Mouse (Mus musculus): ENCODE results near the gene Rtbdn.

Rtbdn gene

GRCm38 (mm10) chr8:84925557-84925956 is 21.2 kb upstream of the Rtbdn start:
- no peak for DNase-seq (ENCODE audit: low spot score)

GRCm38 (mm10) chr8:84927513-84927912 is 19.3 kb upstream of the Rtbdn start:
- DNase-seq (ENCODE audit: low spot score) = no peak

DNA sequence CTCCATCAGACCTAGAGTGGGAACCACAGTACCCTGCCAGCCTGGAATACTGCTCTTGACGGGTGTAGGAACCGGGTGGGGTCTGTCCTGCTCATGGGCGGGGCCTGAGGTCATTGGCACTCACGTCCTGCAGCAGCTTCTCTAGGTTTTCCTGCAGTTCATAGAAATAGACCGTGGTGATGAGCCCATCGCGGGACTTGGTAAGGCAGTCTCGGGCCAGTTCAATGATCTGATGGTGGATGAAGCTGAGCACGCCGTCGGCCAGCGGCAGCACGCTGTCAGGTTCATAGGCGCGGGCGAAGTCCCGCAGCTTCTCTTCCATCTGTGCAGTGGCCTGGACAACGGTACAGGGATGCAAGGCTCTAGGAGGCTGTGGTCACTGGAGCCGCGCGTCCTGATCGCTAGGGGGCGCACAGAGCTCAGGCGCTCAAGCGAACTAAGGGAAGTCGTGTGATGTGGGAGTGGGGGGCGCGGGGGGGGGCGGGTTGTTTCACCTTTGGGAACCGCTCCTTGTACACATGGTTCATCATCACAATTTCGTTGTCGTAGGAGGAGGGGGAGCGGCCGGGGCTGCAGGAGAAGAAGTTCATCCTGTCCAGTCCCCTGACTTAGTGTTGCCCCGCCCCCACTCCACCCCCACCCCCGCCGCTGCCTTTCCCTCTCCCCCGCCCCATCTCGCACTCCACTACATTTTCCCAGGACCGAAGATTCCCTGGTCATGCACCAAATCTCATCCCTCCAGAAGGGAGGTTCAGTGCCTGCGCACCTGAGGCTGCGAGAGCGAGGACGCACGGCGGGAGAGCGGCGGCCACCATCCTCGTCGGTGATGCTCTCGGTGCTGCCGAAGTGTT is 18.1 kb upstream of the Rtbdn start:
- peak; percentile 68 for DNase-seq (ENCODE audit: low spot score)

DNA sequence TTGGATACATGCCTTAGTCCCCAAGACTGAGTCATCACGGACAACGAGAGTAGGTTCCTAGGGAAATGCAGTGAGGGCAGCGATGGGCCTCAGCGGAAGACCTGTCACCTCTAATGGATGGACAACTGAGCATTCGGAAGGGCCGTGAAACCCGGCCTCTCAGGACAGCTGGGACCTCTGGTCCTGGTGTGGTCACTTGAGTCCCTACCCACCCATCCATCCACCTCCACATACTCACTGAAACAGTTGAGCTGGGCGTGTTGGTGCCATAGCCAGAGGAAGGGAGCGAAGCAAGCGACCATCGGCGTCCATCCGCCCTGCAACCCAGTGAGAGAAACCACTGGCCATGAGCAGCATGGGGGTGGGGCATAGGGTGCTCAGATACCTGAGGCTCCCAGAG is 16.2 kb upstream of the Rtbdn start:
- DNase-seq (ENCODE audit: low spot score) = no peak

- no peak for DNase-seq (ENCODE audit: low spot score)
Observed at GRCm38 (mm10) chr8:84933767-84934559, 12.8 kb upstream of the Rtbdn start.

DNA sequence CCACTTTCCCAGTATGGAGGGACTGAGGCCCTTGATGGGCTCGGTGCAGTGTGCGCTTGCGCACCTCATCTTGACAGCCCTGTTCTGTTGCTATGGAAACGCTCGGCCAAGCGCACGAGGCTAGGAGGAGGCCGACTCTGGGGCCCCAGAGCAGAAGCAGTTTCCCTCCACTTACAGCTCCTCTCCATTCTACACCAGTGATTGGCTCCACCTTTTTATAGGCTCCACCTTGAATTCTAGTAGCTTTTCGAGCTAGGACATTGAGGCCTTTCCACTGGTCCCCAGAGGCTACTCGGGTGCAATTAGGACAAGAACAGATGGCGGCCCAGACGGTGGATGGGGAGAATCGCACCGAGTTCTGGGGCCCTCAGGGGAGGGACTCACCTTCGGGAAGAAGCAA is 11.9 kb upstream of the Rtbdn start:
- peak; percentile 66 for DNase-seq (ENCODE audit: low spot score)

- no peak for DNase-seq (ENCODE audit: low spot score)
Observed at GRCm38 (mm10) chr8:84935489-84935888, 11.3 kb upstream of the Rtbdn start.

DNA sequence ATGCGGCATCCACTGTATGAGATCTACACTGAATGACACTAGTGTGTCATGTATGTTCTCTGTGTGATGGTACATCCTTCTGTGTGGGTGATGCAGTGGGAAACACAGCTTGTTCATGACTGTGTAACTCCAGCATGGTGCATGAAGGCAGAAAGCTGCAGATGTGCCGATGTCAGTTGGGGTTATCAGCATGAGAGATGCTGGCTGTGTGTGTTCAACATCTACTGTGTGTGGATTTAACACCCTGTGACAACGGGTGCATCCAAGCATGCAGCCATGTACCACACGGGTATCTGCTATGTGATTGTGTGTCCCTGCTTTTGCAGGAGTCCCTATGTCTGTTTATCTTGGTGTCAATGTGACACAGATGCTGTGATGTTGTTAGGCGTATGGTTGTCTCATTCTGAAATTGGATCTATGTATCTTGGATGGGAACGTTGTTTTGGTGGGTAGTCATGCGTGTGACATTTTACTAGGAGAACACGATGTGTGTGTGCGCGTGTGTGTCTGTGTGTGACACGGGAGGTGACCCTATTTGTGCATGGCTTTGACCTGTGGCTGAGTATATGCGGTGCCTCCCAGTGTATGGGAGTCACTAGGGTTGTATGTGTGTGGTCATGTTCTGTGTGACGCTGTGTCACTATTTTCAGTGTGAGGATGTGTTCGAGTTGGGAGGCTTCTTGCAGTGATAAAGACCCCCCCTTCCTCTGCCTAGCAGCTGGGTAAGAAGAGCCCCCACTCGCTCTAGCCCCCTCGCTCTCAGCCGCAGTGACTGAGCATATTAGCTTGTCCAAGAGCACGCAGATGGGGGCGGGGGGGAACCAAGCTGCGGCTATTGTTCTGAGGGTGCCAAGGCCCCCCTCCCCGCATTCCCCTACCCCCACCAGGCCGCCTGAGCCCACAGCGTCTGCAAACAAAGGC is 10.5 kb upstream of the Rtbdn start:
- no peak for DNase-seq (ENCODE audit: low spot score)

- no peak for DNase-seq (ENCODE audit: low spot score)
Observed at GRCm38 (mm10) chr8:84936962-84937546, 9.7 kb upstream of the Rtbdn start, which contains the start of gene Mast1. Gene Mast1 (minus strand): TSS chr8:84937359.

DNA sequence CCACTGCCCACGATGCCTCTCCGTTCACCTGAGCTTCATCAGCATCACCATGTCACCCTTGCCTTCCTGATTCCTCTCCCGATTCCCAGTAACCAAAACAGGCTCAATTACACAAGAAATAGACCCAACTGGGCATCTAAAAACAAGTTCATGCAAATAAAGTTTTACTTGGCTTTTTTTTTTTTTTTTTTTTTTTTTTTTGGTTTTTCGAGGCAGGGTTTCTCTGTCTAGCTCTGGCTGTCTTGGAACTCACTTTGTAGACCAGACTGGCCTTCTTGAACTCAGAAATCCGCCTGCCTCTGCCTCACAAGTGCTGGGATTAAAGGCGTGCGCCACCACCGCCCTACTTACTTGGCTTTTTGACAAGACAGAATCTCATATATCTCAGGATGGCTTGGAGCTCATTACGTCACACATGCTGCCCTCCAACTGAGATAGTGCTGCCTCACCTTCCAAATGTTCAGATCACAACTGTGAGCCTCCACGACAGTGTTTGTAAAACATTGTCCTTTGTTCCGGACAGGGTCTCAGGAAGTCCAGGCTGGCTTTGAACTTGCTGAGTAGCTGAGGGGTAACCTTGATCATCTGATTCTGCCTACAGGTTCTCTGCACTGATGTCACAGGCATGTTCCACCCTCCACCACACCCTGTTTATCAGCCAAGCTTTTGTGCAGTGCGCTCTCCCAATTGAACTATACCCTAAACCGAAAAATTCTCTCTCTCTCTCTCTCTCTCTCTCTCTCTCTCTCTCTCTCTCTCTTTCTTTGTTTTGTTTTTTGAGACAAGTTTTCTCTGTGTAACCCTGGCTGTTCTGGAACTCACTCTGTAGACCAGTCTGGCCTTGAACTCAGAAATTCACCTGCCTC is 8.9 kb upstream of the Rtbdn start:
- no peak for DNase-seq (ENCODE audit: low spot score)

DNA sequence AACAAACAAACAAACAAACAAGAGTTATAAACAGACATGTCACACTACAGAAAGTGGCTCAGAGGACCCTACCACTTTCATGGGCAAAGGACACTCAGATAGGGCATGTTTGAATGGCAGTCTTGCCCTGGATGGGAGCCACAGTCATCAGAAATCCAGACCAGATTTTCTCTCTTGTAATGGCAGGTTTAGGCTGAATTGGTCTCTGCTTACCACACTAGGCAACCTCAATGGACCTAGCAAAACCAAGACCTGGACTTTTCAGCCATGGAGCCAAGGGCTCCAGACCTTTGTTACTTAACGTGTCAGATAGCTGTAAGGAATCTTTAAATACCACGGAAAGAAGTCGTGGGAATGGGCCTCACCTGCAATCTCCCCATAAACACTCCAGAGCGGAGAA is 3.1 kb upstream of the Rtbdn start:
- no peak for DNase-seq (ENCODE audit: low spot score)

DNA sequence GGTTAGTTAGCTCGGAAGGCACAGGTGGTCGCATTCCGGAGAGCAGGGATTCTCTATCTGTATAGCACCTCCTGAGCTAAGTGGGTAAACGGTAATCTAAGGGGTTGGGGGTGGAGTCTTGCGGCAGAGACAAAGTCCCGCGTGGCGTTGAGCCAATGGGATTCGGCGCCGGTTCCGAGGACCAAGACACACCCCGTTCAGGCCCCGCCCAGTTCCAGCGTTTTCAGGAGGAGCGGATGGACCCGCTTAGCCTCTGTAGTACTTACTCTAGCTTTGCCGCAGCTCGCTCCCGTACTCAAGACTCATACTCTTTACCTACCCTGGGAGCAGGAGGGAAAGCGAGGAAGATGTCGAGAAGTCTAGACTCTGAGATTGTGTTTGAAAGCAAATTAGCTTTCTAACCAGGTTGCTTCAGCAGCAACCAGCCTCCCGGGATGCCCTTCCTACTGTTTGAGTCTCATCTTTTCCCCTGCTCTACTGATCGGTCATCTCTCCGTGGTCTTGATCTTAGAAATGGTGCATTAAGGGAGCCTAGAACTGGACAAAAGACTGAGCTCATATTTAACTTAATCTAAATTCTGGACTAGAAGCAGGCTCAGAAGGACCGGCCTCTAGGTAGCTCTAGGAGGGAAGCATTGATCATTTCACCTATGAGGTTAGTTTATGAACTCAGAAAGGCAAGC is 2.2 kb upstream of the Rtbdn start:
- DNase-seq (ENCODE audit: low spot score) = peak; percentile 65

- DNase-seq (ENCODE audit: low spot score) = peak; percentile 6
Observed at GRCm38 (mm10) chr8:84945235-84945632, 1.6 kb upstream of the Rtbdn start.

- peak; percentile 59 for DNase-seq (ENCODE audit: low spot score)
Observed at GRCm38 (mm10) chr8:84945633-84946527, 911 bp upstream of the Rtbdn start.

DNA sequence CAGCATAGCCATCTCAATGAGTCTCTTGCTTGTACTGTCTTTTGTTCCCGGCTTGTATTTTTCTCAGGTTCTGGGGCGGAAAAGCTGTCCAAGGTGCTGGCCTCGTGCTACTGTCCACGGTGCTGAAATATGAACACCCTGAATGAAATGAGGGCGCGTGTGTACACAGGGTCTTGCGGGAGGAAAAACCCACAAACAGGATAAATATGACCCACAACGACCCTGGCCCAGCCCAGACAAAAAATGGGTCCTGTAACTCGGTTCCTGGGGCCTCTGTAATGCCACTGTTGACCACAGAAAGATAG is 402 bp downstream of the Rtbdn start:
- peak; percentile 26 for DNase-seq (ENCODE audit: low spot score)

DNA sequence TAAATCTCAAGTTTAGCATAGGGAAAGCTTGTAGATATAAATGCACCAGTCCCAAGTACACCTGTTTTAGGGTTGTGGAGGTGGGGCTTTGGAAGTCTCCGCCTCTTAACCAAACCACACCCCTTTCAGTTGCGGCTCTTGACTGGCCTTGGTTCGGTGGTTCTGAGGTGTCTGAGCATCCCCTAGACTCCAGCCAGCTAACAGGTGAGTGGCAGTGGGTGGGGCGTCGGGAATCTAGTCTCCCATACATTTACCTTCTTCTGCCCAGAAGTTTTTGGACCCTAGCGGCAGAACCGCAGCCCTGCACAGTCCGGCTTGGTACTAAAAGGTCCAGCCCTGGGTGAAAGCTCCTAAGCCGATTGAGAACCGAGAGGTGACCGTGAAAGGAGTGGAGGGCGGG is 3.0 kb downstream of the Rtbdn start:
- DNase-seq (ENCODE audit: low spot score) = no peak

- DNase-seq (ENCODE audit: low spot score) = peak; percentile 37
Observed at GRCm38 (mm10) chr8:84952612-84953255, 5.9 kb downstream of the Rtbdn start.

DNA sequence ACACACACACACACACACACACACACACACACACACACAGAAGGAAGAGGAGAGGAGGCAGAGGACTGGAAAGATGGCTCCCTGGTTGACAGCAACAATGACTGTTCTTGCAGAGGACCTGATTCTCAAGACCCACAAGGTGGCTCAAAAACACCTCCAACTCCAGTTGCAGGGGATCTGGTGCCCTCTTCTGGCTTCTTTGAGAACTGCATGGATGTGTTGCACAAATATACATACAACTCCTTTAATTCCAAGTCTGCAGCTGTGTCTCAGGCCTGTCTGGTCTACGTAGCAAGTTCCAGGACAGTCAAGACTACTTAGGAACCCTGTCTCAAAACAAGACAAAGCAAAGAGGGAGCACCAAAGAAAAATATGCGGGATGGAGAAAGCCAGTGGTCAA is 10.0 kb downstream of the Rtbdn start:
- DNase-seq (ENCODE audit: low spot score) = peak; percentile 47

- peak; percentile 73 for DNase-seq (ENCODE audit: low spot score)
Observed at GRCm38 (mm10) chr8:84959811-84960210, 13.0 kb downstream of the Rtbdn start.

All from testis, postnatal 14 days (tissue).